Mouse (Mus musculus): ENCODE measurements around the gene Rab31. TPM values are rescaled to one million over a fixed set of nuclear protein-coding genes. Genes with fewer than 3 reads are reported as not detected.
A peak's percentile ranks its signal among the peaks of the same experiment; 100 is the strongest.

The Rab31 gene
- total RNA-seq, 2 experiments from 2014 or later: 56.6 to 90.9 TPM

DNA sequence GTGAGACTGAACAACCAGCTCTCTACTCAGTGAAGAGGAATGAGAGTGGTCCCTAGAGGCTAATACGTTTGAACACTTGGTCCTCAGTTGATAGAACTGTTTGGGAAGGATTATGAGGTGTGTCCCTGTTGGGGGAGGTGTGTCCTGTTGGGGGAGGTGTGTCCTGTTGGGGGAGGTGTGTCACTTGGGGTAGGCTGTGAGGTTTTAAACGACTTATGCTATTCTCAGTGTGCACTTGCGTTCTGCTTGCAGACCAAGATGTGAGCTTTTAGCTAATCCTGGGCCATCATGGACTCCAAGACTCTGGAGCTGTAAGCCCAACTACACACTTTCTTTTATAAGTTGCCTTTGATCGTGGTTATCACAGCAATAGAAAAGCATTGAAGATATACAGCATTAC lies 103.5 kb downstream of the Rab31 start:
- ATAC-seq (ENCODE audit: poor library complexity, severe bottlenecking): no peak

DNA sequence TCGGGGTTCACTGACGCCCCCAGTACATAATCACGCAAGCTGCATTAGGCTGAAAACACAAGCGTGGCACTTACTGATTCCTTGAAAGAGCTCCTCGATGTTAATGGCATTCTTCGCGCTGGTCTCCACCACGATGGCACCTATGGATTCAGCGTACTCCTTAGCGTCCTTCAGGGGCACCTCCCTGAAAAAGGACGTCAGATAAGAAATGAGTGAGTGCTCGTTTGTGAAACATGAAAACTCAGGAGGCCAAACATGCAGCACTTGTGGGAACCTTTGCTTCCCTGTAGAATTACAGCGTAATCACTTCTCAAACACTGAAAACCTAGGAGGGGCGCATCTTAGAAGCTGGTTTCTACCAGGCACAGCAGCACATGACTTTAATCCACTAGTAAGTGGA lies 104.8 kb downstream of the Rab31 start:
- no peak for ATAC-seq (ENCODE audit: poor library complexity, severe bottlenecking)

DNA sequence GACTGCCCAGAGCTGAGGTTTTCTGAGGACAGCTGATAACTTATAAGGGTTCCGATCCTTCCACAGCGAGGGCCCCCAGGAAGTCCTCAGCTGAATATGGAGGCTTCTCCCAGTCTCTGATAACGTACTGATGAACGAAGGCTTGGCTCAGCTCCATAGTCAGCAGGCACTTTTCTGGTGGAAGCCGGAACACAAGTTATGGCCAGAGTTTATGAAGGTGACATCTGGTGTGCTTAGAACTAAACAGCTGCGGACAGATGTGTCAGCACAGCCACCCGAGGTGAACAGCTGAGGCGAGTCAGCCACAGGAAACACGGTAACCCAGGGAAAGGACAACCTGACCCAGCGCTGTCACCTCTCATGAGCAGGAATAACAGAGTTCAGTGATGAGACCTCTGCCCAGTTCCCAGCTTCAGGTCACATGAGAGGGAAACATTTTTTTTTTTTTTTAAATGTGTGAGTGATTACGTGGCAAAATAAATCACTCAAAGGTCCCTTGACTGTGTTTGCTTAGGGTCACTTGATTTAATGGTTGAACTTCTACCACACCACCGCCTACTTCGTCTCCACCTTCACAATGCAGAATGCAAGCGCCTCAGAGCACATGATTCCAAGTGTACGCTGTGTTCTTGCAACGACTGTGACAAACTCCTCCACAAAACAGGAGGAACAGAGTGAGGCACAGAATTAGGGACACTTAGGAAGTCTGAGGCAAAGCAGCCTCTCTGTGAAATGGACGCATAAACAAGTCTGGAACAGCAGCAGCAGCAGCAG lies 106.0 kb downstream of the Rab31 start:
- no peak for ATAC-seq (ENCODE audit: poor library complexity, severe bottlenecking)

DNA sequence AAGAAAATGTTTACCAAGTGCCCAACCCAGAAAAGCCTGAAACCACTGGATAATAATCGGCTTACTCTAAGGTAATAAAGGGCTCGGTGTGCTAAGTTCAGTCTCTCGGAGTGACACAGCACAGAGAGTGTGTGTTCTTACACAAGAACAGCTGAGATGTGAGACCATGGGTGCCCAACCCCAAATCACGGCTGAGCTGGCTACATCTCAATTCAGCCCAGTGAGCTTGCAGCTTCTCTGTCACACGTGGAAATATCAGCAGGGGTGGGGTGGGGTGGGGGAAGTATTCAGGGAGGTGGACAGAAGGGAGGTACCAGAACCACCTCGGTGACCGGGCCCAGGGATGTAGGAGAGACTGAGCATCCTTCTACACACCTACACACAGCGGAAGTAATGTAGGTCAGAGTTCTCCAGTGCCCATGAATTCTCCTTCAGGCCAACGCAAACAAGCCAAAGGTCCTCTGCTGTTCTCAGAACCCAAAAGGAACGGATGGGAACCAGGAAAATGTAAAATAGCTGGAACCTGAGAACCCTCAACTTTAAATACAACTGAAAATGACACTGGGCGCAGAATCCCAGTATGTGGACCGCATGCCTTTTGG lies 106.7 kb downstream of the Rab31 start:
- no peak for ATAC-seq (ENCODE audit: poor library complexity, severe bottlenecking)

DNA sequence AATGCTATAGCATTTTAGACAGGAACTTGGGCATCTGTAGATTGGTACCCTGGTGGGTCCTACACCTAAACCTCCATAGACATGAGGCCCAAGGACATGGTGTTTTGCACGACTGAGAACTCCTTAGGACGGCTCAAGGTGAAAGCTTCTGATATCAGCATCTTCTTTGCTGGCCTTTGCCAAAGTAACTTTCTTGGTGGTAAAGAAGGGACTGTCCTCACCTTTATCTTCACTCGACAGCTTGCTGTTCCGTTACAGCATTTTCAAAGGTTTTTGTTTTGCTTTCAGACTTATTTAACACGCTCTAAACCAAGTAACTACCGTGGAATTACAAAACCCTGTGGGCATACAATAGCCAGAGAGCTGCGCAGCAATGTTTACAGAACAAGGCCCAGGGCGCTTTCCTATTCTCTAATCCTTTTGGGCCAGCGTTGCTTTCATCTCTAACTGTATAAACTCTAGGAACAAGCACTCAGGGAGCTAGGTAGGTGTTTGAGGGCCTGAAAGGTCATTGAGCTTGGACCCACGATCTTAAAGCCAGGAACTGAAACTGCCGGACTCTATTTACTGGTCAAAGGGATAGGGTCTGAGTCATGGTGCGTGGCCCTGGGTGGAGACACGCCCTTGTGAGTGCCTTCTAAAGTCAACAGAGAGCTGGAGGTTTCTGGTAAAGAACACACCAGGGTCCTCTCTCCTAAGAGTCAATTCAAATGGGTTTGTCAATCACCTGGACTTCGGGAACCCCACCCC lies 109.0 kb downstream of the Rab31 start:
- ATAC-seq (ENCODE audit: poor library complexity, severe bottlenecking): peak; percentile 77

DNA sequence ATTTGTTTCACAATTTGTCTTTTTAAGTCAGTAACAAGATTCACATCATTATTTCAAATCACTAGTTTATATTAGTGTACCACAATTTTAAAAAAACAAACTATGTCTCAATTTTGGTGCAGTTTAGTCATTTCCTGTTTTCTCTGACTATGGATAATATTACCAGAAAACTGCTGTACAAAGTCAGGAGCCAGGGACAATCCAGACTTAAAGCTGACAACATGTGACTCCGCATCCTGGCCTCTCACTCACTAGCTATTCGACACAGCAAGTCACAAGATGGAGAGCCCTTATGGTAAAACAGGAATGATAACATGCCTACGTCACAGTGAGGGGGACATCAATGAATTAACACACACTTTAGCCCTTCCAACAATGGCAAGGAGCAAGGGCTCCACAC lies 109.9 kb downstream of the Rab31 start:
- ATAC-seq (ENCODE audit: poor library complexity, severe bottlenecking): peak; percentile 41; the same call in 1 of the 2 replicates

DNA sequence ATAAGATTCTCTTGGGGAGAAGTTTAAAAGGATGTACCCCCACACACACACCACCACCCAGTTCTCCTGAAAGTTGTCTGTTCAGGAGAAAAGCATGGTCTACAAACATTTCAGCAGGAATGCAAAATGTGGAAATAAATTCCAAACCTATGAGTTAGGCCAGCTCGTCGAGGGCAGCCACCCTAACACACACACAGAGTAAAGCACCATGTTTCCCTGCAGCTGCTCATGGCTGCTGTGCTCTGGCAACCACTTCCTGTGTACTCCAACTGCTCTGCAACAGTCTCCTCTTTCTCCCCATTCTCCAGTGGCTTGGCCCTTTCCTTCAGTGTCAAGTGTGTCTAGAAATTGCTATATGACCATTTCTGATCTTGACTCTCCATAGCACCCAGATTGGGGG lies 114.1 kb downstream of the Rab31 start:
- ATAC-seq (ENCODE audit: poor library complexity, severe bottlenecking): no peak

DNA sequence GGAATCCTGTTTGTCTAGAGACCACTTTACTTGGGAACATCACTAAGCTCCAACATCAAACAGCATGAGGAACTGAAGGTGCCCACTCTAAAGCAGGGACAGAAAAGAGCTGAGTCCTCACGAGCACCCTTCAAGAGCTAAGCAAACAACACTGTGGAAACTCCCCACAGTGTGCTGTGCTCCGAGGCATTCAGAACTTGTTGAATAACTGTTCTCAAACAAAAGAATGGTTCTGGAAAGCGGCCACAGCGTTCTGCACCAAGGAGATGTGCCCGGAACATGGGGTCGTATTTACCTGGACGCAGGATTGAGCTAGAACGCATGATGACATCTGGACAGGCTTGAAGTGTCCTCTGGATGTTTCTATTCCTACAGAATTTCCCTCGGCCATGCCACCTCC lies 114.6 kb downstream of the Rab31 start:
- no peak for ATAC-seq (ENCODE audit: poor library complexity, severe bottlenecking)

DNA sequence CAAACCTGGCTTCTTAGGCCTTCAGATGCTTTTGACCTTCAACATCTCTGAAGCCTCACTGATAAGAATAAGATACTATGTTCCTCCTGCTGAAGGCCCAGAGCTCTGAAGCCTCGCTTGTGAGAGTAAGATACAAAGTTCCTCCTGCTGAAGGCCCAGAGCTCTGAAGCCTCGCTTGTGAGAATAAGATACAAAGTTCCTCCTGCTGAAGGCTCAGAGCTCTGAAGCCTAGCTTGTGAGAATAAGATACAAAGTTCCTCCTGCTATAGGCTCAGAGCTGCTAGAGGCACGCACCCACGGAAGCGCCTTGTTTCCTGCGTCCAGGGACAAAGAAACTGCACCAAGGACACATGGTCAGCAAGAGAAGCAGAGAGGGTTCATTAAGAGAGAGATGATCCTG lies 115.8 kb downstream of the Rab31 start:
- no peak for ATAC-seq (ENCODE audit: poor library complexity, severe bottlenecking)

DNA sequence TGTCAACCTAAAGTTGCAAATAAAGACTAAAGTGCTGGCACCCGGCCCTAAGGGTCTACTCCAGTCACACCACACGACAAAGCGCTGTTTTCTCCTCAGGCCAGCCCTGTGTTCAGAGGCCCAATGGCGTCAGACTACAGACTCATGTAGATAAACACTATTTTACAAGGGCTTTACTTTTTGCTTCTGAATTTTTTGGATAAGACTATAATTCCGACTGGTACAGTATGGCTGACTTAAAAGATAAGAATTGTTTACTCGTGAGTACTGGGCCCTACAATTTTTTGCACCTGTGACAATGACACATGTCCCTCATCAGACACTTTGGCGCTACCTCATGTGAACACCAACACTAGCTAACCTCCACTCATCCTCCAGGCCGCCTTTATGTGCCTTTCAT lies 116.5 kb downstream of the Rab31 start:
- ATAC-seq (ENCODE audit: poor library complexity, severe bottlenecking): no peak

DNA sequence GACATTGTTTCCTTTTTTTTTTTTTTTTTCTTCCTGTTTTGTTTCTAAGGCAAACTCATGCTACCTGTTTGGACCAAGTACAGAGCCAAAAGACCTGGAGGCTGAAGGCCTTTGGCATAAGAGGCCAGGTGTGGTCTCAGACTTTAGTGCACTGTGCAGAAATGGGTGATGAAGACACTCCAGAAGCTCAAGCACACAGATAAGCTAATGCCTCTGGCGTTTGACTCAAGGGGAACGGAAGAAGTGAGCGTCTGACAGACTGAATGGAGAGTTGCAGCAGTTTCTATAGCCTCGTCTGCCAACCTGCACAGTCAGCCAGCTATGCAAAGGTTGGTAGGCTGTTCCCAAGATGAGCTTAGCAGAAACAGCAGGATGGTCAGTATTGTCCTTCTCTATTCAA lies 116.9 kb downstream of the Rab31 start:
- ATAC-seq (ENCODE audit: poor library complexity, severe bottlenecking): no peak

DNA sequence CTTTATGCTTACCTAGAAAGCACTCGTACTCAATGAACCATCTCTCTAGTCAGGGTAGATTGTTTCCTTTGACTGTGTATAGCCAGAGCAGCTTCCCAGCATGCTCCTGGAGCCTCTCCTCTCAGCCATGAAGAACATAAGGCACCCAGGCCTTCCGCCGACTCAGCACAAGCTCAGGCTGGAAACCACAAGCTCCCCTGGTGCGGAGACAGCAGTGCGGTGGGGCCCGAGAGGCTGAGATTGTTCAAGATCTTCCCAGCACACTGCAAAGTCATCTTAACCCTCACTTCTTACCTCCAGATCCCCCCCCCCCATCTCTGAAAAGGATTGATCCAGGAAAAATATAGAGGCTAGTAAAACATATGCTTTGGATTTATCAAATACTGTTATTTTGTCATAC lies 122.0 kb downstream of the Rab31 start:
- ATAC-seq (ENCODE audit: poor library complexity, severe bottlenecking): no peak

DNA sequence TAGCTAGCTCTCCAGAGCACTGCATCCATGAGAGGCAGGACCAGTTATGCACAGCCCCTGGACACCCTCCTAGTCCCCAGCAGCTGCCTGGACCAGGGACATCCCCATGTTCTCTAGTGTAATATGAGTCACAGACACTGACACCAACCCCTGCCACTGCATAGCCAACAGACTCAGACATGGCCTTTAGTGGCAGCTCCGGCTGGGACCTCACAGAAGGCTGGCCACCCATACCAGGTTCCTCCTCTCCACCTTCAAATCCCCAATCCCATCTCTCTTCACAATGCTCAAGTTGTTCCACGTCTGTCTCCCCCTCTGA lies 123.4 kb downstream of the Rab31 start:
- ATAC-seq (ENCODE audit: poor library complexity, severe bottlenecking): no peak

DNA sequence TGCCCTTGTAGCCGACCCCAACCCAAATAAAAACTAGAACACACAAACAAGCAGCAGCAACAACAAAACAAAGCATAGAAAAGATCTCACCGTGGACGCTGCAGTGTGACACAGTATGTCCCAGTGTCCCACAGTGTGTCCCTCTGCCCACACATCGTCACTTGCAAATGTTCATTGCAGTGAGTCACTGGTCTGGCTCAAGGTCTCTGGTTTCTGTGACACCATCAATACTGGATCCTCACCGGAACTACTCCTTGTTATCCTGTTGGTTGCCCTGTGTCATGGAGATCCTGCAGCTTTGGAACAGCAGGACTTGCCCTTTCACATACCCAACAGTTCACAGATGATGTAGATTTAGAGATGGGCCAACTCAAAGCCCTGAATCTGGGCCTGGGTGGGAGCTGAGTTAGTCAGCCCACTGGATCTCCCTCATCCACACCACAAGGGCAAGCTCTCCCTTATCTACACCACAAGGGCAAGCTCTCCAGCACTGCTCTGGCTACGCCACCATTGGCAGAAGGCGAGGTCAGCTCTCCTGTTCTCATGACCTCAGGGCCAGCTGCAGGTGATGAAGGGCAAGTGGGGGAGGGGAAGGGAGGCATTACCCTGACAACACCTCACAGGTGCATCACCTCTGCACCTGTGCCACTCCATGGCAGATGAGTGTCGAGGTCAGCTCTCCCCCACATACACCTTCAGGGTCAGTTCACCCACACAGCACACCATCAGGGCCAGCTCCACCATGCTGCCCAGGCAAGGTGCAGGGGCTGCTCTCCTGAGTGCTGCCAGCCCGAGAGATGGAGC lies 124.0 kb downstream of the Rab31 start:
- ATAC-seq (ENCODE audit: poor library complexity, severe bottlenecking): no peak

DNA sequence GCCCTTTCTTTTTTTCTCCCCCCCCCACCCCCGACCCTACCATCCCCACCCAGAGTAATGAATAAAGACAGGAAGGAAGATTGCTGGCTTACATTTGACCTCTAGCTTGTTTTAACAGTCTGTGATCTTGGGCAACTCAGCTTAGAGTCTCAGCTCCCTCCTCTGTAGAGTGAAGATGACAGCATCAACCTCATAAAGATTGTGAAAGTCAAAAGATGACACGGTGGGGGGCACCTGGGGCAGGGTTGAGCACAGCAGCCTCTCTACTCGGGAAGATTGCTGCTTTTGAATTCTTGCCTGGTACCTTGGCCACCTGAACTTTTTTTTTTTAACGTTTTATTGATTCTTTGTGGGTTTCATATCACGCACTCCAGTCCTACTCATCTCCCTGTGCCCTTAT lies 124.6 kb downstream of the Rab31 start:
- no peak for ATAC-seq (ENCODE audit: poor library complexity, severe bottlenecking)

DNA sequence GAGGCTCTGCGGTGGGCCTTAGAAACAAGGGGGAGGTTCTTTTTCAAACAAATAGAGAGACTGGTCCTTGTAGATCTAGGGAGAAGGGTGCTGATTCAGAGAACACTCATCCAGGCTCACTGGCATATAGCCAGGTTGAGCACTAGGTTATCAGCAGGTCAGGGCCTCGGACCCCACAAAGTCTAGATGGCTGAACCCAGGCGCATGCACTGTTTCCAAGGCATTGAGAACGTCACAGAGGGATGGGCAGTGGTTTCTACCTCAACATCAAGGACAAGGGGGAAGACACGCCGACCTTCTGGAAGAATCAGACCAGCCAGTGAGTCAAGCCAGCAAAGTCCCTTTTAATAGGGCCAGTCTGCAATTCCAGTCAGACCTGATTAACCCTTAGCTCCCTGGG lies 125.3 kb downstream of the Rab31 start:
- no peak for ATAC-seq (ENCODE audit: poor library complexity, severe bottlenecking)

DNA sequence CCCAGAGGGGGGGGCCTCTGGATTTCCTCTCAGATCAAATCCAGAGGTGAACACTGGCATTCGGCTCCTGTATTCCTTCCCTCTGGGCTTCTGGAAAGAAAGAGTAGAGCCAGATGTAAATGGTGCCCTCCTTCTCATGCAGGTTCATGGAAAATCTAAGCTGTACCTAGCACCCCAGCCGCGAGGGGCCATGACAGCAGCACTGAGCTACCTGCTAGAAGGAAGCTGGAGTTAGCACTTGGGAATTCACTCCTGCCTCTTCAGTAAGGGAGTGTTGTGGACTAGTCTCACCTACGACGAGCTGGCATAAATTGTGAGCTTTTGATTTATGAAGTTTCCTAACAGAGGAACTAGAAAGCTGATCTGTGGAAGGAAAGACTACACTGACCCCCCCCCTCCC lies 129.0 kb downstream of the Rab31 start:
- ATAC-seq (ENCODE audit: poor library complexity, severe bottlenecking): no peak

DNA sequence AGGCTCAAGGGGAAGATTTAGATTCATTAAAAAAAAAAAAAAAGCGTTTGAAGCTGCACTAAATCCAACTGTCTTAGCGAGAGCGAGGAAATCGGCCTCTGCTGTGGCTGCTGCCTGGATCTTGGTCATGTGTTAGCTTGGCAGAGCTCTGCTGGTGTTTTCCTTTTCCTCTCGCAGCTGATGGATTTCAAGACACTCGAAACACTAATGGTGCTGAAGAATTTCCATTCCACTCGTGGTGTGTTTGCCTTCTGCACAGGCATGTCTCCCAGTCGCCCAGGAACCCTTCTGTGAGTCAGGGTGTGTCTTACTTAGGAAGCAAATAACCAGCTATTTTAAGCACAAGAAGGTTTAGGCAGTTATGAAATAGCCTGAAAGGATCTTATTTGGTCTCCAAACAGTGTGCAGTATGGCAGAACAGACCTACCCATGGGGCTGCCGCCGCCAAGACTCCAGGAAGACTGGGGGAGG lies 129.5 kb downstream of the Rab31 start:
- ATAC-seq (ENCODE audit: poor library complexity, severe bottlenecking): peak; percentile 64

DNA sequence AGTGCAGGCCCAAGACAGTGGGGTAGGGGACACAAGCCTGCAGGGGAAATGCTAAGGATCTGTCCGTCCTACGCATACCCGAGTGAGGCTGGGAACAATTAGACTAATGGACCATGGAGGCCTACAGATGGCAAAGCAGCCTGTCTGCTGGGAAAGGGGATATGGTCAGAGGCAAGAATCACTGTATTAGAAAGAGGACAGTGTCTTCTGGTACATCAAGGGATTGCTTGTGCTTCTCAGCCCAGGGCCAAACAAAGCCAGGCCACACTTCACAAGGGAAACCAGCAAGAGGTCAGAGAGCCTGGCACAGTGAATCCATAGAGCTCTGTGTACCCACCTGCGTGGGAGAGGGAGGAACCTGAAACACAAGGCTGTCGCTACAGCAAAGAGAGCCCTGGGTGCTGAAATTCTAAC lies 130.0 kb downstream of the Rab31 start:
- ATAC-seq (ENCODE audit: poor library complexity, severe bottlenecking): no peak

DNA sequence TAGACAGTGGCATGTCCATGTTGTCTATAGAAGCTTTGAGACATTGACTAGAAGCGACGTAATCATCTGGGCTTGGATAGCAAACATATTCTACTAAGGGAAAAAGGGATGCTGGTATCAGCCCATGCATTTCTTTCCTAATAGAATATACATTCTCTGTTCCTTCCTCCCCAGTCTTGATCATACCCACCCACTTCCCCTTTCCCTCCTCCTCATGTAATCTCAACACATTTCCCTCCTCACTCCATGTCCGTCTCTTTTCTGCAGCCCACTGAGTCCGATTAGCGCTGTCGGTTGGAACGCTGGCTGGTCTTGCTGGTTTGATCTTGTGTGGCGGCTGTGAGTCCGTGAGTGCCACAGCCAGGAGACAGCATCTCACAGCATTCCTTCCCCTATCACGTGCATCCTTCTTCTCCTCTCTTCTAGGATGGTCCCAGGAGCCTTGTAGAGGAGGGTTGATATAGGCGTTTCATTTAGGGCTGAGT lies 130.8 kb downstream of the Rab31 start, which contains the start of gene Txndc2:
Gene Txndc2 (minus strand): TSS at position 435 of the 485 bp plus-strand sequence.
- peak; percentile 74 for ATAC-seq (ENCODE audit: poor library complexity, severe bottlenecking)

DNA sequence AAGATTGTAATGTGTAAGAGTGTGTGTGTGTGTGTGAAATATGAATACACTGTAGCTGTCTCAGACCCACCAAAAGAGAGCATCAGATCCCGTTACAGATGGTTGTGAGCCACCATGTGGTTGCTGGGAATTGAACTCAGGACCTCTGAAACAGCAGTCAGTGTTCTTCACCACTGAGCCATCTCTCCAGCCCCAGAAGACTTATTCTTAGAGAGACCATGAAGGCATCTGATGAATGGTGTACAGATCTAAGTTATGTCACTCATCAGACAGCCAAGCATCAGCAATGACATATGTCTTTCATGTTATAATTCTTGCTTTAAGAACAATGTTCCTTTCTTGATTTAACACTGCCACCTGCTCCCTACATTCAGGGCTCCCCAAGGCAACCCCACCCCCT lies 133.4 kb downstream of the Rab31 start:
- ATAC-seq (ENCODE audit: poor library complexity, severe bottlenecking): no peak

All from megakaryocyte, adult 5-6 weeks (primary cell).